Mouse (Mus musculus) ES-Bruce4 (cell line): ENCODE measurements around the gene Casp7. TPM values are rescaled to one million over a fixed set of nuclear protein-coding genes. Genes with fewer than 3 reads are reported as not detected.
"Not testable (repeated sequence)": the region's sequence is repeated elsewhere in the genome, so short reads cannot be mapped to it uniquely, and the experiment has no call there.

ENCODE experiments used
- H3K27ac ChIP-seq: 2 replicates; pipeline ENCODE4 v1.5.1; 2012; ENCODE audit warnings: low read length, inconsistent platforms; ENCODE audit not compliant: insufficient read depth
- H3K27me3 ChIP-seq: 2 replicates; pipeline ENCODE4 v1.6.1; 2012; ENCODE audit warnings: mild to moderate bottlenecking, low read length, inconsistent platforms; ENCODE audit not compliant: control insufficient read depth, poor library complexity, insufficient read depth, severe bottlenecking
- H3K36me3 ChIP-seq: 2 replicates; pipeline ENCODE4 v1.6.1; 2012; ENCODE audit warnings: inconsistent platforms, mild to moderate bottlenecking, low read length, moderate library complexity; ENCODE audit not compliant: control insufficient read depth, poor library complexity, insufficient read depth, severe bottlenecking
- H3K4me1 ChIP-seq: one replicate; pipeline ENCODE4 v1.8.1; 2011; ENCODE audit warnings: low read length; ENCODE audit not compliant: control insufficient read depth, insufficient read depth
- H3K4me3 ChIP-seq: 2 replicates; pipeline ENCODE4 v1.5.1; 2011; ENCODE audit warnings: low read depth, mild to moderate bottlenecking, low read length
- H3K9ac ChIP-seq: 2 replicates; pipeline ENCODE4 v1.6.1; 2012; ENCODE audit warnings: low read depth, mild to moderate bottlenecking, inconsistent platforms; ENCODE audit not compliant: poor library complexity, severe bottlenecking
- H3K9me3 ChIP-seq: replicated peaks from 2 replicates; pipeline ENCODE4 v1.6.1; 2012; ENCODE audit warnings: mild to moderate bottlenecking, low read length, inconsistent platforms; ENCODE audit not compliant: control insufficient read depth, poor library complexity, insufficient read depth, severe bottlenecking
- CTCF ChIP-seq: IDR thresholded peaks from one replicate; pipeline ENCODE4 v1.8.1; 2011; ENCODE audit warnings: low read depth, low read length
- EP300 ChIP-seq: IDR thresholded peaks from 2 replicates; pipeline ENCODE4 v1.6.1; 2011; ENCODE audit warnings: low read depth, low read length; ENCODE audit not compliant: insufficient read depth
- POLR2A ChIP-seq: IDR thresholded peaks from one replicate; pipeline ENCODE4 v1.8.1; 2011; ENCODE audit warnings: low read length; ENCODE audit not compliant: insufficient read depth
- polyA plus RNA-seq: library from polyadenylated mRNA; stranded (reverse); fragments of >200 nt; gene quantifications from 2 replicates; pipeline ENCODE4 v1.2.4, GENCODE M21; 2011; ENCODE audit warnings: low read depth; ENCODE audit not compliant: missing spikeins, insufficient read depth, insufficient read length

Casp7 gene
- polyA plus RNA-seq, 1 experiment = 19.8 TPM

DNA sequence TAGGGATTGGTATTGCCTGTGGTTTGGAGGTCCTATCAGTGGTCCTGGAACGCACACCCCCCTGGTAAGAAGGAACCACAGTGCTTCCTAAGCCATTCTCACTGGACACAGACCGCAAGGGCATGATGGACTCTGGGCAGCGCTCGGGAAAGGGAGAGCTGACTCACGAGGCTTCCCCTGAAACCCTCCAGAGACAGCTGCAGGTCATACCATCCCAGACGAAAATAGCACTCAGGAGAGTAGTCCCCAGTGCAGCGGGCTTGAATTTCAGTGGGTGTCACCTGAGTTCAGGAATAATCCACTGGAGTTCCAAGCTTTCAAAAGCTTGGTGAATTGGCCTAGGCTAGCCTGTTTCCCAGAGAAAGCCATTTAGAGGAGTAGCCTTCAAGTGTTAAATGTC is 9.7 kb downstream of the Casp7 start:
- no peak overlapping the region for H3K4me3 ChIP-seq
- H3K9ac ChIP-seq = no peak overlapping the region
- TF ChIP-seq EP300 = no peak
- no peak for TF ChIP-seq POLR2A
- TF ChIP-seq CTCF = no peak
- H3K4me1 ChIP-seq = no peaks in the 10 kb centered on the region
- H3K27ac ChIP-seq = no peak overlapping the region
- no peaks in the 10 kb centered on the region for H3K36me3 ChIP-seq
- no peaks in the 10 kb centered on the region for H3K27me3 ChIP-seq
- no peaks in the 10 kb centered on the region for H3K9me3 ChIP-seq

DNA sequence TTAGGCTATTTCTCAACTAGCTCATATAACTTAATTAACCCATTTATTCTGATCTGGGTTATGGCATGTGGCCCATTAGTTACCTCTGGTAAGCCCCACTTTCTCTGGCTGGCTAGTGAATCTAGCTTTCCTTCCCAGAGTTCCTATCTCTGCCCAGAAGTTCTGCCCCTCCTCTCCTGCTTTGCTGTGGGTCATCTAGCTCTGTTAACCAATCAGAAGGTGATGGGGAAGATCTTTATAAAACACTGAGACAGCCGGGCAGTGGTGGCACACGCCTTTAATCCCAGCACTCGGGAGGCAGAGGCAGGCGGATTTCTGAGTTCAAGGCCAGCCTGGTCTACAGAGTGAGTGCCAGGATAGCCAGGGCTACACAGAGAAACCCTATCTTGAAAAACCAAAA is 13.0 kb downstream of the Casp7 start:
- not testable (repeated sequence) for H3K9ac ChIP-seq, H3K9me3 ChIP-seq, H3K27me3 ChIP-seq, H3K27ac ChIP-seq, H3K4me1 ChIP-seq, H3K4me3 ChIP-seq, H3K36me3 ChIP-seq

- Histone ChIP-seq H3K9ac (no peak overlapping the region), H3K36me3 (no peaks in the 10 kb centered on the region), H3K9me3 (no peaks in the 10 kb centered on the region), H3K27me3 (no peaks in the 10 kb centered on the region), H3K4me3 (no peak overlapping the region), H3K4me1 (peaks cover 2% of the 10 kb centered on the region), H3K27ac (no peak overlapping the region)
- no peak for TF ChIP-seq EP300
- TF ChIP-seq POLR2A = no peak
- TF ChIP-seq CTCF = no peak
These were observed 21.5 kb downstream of the Casp7 start for GRCm38 (mm10) chr19:56418404-56418803.

- no peaks in the 10 kb centered on the region for H3K9me3 ChIP-seq
- no peaks in the 10 kb centered on the region for H3K36me3 ChIP-seq
- H3K9ac ChIP-seq = no peak overlapping the region
- TF ChIP-seq CTCF (no peak), EP300 (peak; percentile 84)
- no peak overlapping the region for H3K4me3 ChIP-seq
- H3K27ac ChIP-seq = peak overlapping the region; percentile 41; the same call in 1 of the 2 replicates
- peaks cover 2% of the 10 kb centered on the region for H3K4me1 ChIP-seq
- H3K27me3 ChIP-seq = no peaks in the 10 kb centered on the region
These were observed 22.5 kb downstream of the Casp7 start for GRCm38 (mm10) chr19:56419452-56419851.

DNA sequence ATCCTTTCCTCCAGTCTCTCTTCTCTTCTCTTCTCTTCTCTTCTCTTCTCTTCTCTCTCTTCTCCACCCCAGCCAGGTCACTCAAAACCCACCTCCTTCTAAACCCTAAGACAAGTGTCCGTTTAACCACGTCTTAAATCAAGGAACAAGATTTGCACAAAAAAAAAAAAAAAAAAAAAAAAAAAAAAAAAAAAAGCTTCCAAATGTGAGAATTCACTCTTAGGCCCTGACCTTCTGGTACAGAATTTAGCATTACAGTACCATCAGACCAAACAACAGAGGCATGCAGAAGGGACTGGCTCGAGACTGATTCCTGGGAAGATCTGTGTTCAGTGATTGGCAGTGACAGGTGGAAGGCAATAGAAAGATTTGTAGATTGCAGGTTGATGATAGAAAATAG is 23.4 kb downstream of the Casp7 start:
- no peak overlapping the region for H3K4me3 ChIP-seq
- H3K27ac ChIP-seq = no peak overlapping the region
- H3K36me3 ChIP-seq = no peaks in the 10 kb centered on the region
- peaks cover 2% of the 10 kb centered on the region for H3K4me1 ChIP-seq
- H3K9me3 ChIP-seq = no peaks in the 10 kb centered on the region
- no peaks in the 10 kb centered on the region for H3K27me3 ChIP-seq
- no peak overlapping the region for H3K9ac ChIP-seq
- TF ChIP-seq CTCF = no peak
- TF ChIP-seq EP300 = no peak
- TF ChIP-seq POLR2A = no peak

DNA sequence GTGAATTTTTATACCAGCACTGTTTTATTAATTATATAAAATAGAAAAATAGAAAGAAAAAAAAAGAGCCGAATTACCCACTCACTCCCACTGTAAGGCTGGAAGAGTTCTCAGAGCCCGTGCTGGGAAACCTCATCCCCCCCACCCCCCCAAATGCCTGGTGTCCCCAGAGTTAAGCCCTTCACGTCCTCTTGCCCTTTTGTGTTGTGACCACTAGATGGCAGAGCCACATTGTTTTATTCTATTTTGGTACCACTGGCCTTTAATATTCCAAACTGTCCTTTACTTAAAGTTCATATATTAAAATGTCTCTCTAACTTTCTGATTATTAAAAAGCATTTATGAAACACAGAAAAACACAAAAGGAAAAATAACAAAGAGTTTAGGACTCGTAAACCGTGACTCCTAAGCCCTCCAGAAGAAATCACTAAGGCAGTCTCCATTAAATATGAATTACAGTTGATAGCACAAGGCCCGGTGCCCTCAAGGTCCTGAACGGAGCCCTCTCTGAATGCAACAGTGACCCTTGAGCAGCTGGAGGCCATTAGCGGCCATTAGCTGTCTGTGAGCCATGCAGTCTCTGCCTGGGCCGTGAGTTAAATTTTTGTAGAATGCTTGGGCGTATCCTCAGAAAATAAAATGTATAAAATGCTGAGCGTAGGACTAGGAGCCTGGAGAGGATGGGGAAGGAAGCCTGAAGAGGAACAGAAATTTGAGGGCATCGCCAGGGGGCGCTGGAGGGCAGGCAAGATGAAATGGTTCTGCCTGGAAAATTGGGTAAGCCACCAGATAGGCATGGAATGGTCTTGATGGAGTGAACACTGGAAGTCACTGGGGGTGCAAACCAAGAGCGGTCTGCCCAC is 25.8 kb downstream of the Casp7 start:
- no peaks in the 10 kb centered on the region for H3K36me3 ChIP-seq
- TF ChIP-seq EP300 (no peak), POLR2A (no peak), CTCF (peak; percentile 86)
- no peaks in the 10 kb centered on the region for H3K9me3 ChIP-seq
- H3K27me3 ChIP-seq = no peaks in the 10 kb centered on the region
- no peak overlapping the region for H3K27ac ChIP-seq
- no peak overlapping the region for H3K9ac ChIP-seq
- no peak overlapping the region for H3K4me3 ChIP-seq
- peaks cover 2% of the 10 kb centered on the region for H3K4me1 ChIP-seq
